Mouse (Mus musculus) G1E-ER4 (cell line): ENCODE results near the gene Osbpl3. TPM values are rescaled to one million over a fixed set of nuclear protein-coding genes. Genes with fewer than 3 reads are reported as not detected.

Source experiments
- GATA1 ChIP-seq: IDR thresholded peaks from one replicate; pipeline ENCODE4 v1.8.0; 2012; ENCODE audit warnings: low read length, inconsistent platforms
- polyA plus RNA-seq: library from polyadenylated mRNA; stranded (reverse); fragments of >175 nt; gene quantifications from 2 replicates; pipeline ENCODE4 v1.2.3, GENCODE M21; 2012

The Osbpl3 gene
- polyA plus RNA-seq, 1 experiment: not detected

DNA sequence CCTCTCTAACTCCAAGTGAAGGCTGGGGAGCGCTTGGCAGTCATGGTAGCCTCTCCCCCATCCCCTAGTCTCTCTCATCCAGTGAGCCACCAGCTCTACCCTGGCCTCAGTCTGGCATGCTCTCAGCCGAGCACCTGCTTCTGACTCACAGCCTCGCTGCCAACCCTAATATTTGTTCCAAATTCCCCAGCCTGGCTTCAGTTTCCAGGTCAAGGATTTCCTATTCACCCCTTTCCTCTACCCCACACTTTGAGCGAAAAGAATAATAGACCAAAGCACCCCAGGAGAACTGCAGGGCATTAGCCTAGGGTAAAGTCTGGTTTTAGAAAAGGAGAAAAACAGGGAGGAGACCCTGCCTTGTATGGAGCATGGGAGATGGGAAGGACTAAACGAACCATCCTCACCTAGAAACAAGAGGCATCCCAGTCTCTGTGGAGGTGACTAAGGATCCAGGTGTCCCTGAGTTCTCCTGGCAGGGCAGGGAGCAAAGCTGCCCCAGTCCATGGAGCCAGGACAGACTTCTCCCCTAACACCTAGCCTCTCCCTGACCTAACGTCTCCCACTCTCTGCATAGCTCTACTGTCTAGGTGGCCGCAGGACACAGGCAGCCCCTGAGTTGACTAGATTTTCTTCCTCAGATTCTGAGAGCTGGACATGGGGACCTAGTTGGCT is 60.2 kb downstream of the Osbpl3 start:
- TF ChIP-seq GATA1: no peak

DNA sequence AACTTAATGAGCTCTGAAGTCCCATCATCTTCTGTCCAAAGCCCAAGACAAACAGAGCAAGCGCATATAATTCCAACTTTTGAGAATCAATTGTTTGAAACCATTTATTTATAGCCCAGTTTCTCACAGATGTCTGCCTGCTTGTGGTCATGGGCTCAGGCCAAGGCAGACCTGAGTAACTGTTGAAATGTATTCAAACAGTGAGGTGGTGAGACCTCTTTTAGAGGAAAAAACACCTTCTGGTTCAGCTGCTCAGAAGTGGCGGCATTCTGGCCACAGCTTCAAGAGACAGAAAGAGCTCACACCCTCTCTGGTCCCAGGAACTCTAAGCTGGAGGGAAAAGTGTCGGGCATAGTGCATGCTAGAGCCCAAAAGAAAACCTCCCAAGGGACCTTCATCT is 61.6 kb downstream of the Osbpl3 start:
- no peak for TF ChIP-seq GATA1

DNA sequence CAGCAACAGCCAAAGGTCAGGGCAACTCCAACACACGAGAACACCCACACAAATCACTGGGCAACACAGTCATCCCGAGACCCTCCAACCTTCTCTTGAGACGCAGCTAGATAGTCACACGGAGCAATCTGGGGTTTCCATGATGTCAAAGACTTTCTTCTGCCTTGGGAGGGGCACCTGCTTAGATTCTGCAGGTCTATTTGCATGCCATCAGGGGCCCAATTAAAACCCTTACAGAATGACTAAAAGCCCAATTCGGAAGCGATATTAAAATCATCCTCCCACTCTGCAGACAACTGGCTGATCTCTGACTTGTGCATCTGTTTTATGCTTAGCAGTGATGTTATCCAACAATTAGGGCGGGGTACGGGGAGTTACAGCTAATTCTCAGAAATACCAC is 62.0 kb downstream of the Osbpl3 start:
- no peak for TF ChIP-seq GATA1

GRCm38 (mm10) chr6:50391951-50392350 is 64.0 kb downstream of the Osbpl3 start:
- no peak for TF ChIP-seq GATA1

GRCm38 (mm10) chr6:50390313-50390712 is 65.7 kb downstream of the Osbpl3 start:
- TF ChIP-seq GATA1: no peak

DNA sequence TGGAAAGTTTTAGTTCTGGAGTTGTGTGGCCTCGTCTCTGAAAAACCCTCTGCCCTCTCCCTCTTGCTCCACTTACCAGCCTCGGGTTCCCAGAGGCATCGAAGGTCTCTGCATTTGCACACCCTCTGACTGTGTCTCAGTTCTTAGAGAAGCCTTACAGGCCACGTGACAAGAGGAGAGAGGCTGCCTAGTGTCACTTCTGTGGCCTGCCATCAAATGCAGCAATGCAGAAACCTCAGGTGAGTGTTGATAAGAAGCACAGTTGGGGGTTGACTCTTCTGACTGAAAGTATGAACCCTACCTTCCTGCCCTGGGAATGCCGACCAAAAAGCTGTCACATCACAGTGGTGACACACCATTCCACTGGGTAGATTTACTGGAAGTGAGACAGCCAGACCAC is 68.4 kb downstream of the Osbpl3 start:
- no peak for TF ChIP-seq GATA1

DNA sequence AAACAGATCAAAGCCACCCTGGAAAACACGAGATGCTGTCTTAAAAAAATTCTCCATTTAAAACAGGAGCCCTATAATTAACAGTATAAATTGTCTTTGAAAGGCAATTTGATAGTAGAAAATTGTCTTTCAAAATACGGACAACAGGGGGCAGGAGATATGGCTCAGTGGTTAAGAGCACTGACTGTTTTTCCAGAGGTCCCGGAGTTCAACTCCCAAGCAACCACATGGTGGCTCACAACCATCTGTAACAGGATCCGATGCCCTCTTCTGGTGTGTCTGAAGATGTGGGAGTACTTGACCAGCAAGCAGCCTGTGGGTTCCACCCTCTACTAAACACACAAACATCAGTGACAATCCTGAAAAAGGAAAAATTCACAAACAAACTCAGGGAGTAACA is 69.5 kb downstream of the Osbpl3 start:
- no peak for TF ChIP-seq GATA1

DNA sequence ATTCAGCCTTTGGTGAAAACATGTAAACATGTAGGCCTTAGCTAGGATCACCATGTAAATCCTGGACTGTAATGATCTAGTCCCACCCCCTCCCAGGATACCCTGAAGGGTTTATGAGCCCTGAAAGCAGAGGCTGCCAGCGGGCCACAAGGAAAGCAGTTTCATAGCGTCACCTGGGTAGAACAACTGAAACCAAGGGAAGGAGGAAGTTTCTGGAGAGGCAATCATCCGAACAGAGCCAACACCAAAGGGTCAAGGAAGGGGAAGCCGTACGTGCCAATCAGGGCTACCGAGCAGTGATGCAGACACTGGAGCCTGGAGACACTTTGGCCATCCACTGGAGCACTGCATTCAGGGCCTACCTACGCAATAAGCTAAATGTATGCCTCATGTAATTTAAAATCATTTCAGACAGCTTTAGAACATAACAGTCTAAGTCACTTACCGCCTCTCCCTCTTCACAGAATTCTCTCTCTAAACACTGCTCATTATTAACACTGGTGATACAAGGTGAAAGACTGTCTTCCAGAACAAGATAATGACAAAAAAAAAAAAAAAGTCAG is 70.5 kb downstream of the Osbpl3 start:
- no peak for TF ChIP-seq GATA1

DNA sequence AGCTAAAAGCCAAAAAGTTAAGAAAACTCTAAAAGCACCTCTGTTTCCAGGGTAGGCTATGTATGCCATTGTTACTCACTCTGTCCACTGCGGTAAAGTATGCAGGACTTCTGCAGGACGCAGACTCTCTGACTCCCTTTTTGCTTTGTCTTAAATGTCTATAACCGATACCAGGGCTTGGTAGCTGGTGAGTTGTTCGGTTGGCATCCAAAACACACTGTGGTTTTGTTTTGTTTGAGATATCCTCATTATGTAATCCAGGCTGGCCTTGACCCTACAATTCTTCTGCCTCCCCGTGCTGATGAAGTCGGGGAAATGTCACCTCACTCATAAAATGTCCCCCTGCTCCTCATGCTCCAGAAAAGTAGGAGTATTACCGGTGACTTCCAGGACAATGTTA is 73.3 kb downstream of the Osbpl3 start:
- TF ChIP-seq GATA1: no peak

DNA sequence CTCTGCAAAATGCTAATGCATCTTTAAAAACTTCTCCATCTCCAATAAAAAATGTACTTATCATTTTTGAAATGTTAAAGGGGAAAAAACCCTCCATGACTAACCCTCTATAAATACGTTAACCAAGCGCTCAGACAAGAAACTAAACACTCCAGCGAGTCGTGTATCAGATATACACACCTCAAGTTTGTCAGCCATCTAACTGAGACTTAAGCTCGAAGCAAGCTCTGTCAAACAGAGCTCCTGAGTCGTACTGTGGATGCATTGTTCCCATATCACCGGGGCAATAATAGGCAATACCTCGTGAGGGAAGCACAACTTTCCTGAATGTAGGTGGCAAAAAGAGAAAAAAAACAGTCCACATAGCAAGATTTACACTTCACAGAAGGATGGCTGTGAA is 73.8 kb downstream of the Osbpl3 start:
- TF ChIP-seq GATA1: no peak

DNA sequence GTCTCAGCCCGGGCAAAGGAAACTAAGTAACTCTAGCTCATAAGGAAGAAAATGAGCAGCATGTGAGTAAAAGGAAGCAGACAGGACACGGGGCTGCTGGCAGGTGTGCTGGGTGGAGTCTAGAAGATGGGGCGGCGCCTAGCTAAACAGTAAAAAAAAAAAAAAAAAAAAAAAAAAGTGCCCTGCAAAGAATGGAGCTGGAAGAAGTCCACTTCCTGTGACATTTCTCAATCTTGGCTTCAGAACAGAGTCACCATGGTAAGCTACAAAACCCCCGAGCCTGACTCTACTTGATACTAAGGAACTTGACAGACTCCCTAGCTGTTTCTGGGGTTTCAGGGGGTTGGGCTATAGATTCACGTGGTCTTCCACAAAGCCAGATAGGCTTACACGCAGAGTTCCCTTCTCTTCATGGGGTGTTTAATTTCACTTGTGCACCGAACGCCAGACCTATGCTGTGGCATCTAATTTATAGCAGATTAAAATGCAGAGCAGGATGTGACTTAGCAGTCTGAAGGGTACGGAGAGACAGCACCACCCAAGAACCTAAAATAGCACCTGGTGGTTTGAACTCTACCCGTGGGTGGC is 74.4 kb downstream of the Osbpl3 start:
- no peak for TF ChIP-seq GATA1

- no peak for TF ChIP-seq GATA1
These were observed 76.3 kb downstream of the Osbpl3 start for GRCm38 (mm10) chr6:50379740-50380139.

DNA sequence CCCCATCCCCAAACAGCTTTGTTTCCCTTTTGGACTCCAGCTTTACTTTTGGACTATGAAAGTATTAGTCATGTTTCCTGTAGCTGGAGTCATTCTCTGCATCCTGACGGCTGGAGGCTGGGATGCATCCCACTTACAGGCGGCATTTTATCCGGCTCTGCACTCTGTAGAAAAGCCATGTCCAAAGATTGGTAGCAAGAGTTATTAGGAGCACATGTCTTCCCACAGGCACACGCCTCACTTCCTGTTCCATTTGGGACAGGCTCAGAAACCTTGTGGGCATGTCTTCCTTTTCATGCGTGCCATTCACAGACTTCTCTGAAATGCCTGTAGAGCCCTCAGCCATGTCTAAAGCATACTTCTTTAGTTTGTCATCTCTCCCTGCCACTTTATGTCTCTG is 76.9 kb downstream of the Osbpl3 start:
- no peak for TF ChIP-seq GATA1

GRCm38 (mm10) chr6:50377742-50378720 is 78.0 kb downstream of the Osbpl3 start:
- no peak for TF ChIP-seq GATA1

GRCm38 (mm10) chr6:50376684-50377083 is 79.3 kb downstream of the Osbpl3 start:
- no peak for TF ChIP-seq GATA1
